Mouse (Mus musculus): Measurements from ENCODE around the gene Ccdc84. TPM values are rescaled to one million over a fixed set of nuclear protein-coding genes. Genes with fewer than 3 reads are reported as not detected.
"Not testable (repeated sequence)": the region's sequence is repeated elsewhere in the genome, so short reads cannot be mapped to it uniquely, and the experiment has no call there.

Gene Ccdc84
- polyA plus RNA-seq, 1 experiment from 2014 or later = 24.5 TPM

- Histone ChIP-seq H3K27ac (ENCODE audit: low read length) (no peak overlapping the region), H3K36me3 (ENCODE audit: insufficient read depth, low read length) (no peaks in the 10 kb centered on the region), H3K9me3 (ENCODE audit: low read length) (no peaks in the 10 kb centered on the region), H3K4me2 (replicated peaks; ENCODE audit: low read depth, low read length) (no peak overlapping the region), H3K4me1 (ENCODE audit: insufficient read depth, low read depth, low read length) (peaks cover 8% of the 10 kb centered on the region; the same call in 1 of the 2 replicates), H3K27me3 (replicated peaks; ENCODE audit: insufficient read depth, low read length) (no peaks in the 10 kb centered on the region), H3K4me3 (ENCODE audit: low read depth, low read length) (no peak overlapping the region), H3K9ac (replicated peaks; ENCODE audit: low read depth) (no peak overlapping the region)
- 61% methylated on average over 5 of the region's 5 CpGs for WGBS
- DNase-seq (ENCODE audit: low spot score) (no peak), ATAC-seq (no peak)
- TF ChIP-seq EP300 (IDR thresholded peaks at IDR 0.05) = no peak
- no peak for TF ChIP-seq CTCF (IDR thresholded peaks at IDR 0.05)
Measured at GRCm38 (mm10) chr9:44420280-44420898, 2.0 kb upstream of the Ccdc84 start.

- DNase-seq (ENCODE audit: low spot score) = not testable (repeated sequence)
- 91% methylated on average over 9 of the region's 9 CpGs for WGBS
Measured at GRCm38 (mm10) chr9:44419730-44420129, 1.4 kb upstream of the Ccdc84 start.

GRCm38 (mm10) chr9:44417892-44418363 is 441 bp downstream of the Ccdc84 start:
- H3K36me3 ChIP-seq (ENCODE audit: insufficient read depth, low read length) = no peaks in the 10 kb centered on the region; the same call in 1 of the 2 replicates
- WGBS = under 1% methylated on average over 38 of the region's 38 CpGs
- peak overlapping the region; percentile 87 for H3K4me2 ChIP-seq (replicated peaks; ENCODE audit: low read depth, low read length)
- peaks cover 8% of the 10 kb centered on the region; the same call in 1 of the 2 replicates for H3K4me1 ChIP-seq (ENCODE audit: insufficient read depth, low read depth, low read length)
- H3K9ac ChIP-seq (replicated peaks; ENCODE audit: low read depth) = peak overlapping the region; percentile 53
- H3K27me3 ChIP-seq (replicated peaks; ENCODE audit: insufficient read depth, low read length) = no peaks in the 10 kb centered on the region
- peak overlapping the region; percentile 78 for H3K27ac ChIP-seq (ENCODE audit: low read length)
- peak; percentile 99 for ATAC-seq
- TF ChIP-seq CTCF (IDR thresholded peaks at IDR 0.05) = peak; percentile 86
- TF ChIP-seq EP300 (IDR thresholded peaks at IDR 0.05) = no peak
- H3K4me3 ChIP-seq (ENCODE audit: low read depth, low read length) = peak overlapping the region; percentile 77
- H3K9me3 ChIP-seq (ENCODE audit: low read length) = no peaks in the 10 kb centered on the region
- peak; percentile 96 for DNase-seq (ENCODE audit: low spot score)

More at GRCm38 (mm10) chr9:44419730-44420129, 1.4 kb upstream of the Ccdc84 start:
- ATAC-seq; H3K4me3 ChIP-seq (ENCODE audit: low read depth, low read length); H3K27ac ChIP-seq (ENCODE audit: low read length); H3K27me3 ChIP-seq (replicated peaks; ENCODE audit: insufficient read depth, low read length); H3K36me3 ChIP-seq (ENCODE audit: insufficient read depth, low read length); H3K4me1 ChIP-seq (ENCODE audit: insufficient read depth, low read depth, low read length); H3K9ac ChIP-seq (replicated peaks; ENCODE audit: low read depth); H3K9me3 ChIP-seq (ENCODE audit: low read length); H3K4me2 ChIP-seq (replicated peaks; ENCODE audit: low read depth, low read length): not testable (repeated sequence)

GRCm38 (mm10) chr9:44417156-44417891 is 1.0 kb downstream of the Ccdc84 start:
- Histone ChIP-seq H3K9me3 (ENCODE audit: low read length) (no peaks in the 10 kb centered on the region), H3K4me2 (replicated peaks; ENCODE audit: low read depth, low read length) (peak overlapping the region; percentile 87), H3K27me3 (replicated peaks; ENCODE audit: insufficient read depth, low read length) (no peaks in the 10 kb centered on the region), H3K9ac (replicated peaks; ENCODE audit: low read depth) (peak overlapping the region; percentile 53), H3K27ac (ENCODE audit: low read length) (peak overlapping the region; percentile 78), H3K4me1 (ENCODE audit: insufficient read depth, low read depth, low read length) (peaks cover 8% of the 10 kb centered on the region; the same call in 1 of the 2 replicates), H3K4me3 (ENCODE audit: low read depth, low read length) (peak overlapping the region; percentile 77), H3K36me3 (ENCODE audit: insufficient read depth, low read length) (no peaks in the 10 kb centered on the region; the same call in 1 of the 2 replicates)
- no peak for TF ChIP-seq CTCF (IDR thresholded peaks at IDR 0.05)
- TF ChIP-seq EP300 (IDR thresholded peaks at IDR 0.05) = no peak
- DNase-seq (ENCODE audit: low spot score) (no peak), ATAC-seq (peak; percentile 68)
- 7% methylated on average over 26 of the region's 26 CpGs for WGBS

GRCm38 (mm10) chr9:44412781-44413180 is 5.6 kb downstream of the Ccdc84 start:
- peaks cover 7% of the 10 kb centered on the region; the same call in 1 of the 2 replicates for H3K4me1 ChIP-seq (ENCODE audit: insufficient read depth, low read depth, low read length)
- TF ChIP-seq EP300 (IDR thresholded peaks at IDR 0.05) = no peak
- no peak for TF ChIP-seq CTCF (IDR thresholded peaks at IDR 0.05)
- ATAC-seq (no peak), DNase-seq (ENCODE audit: low spot score) (no peak)
- H3K27ac ChIP-seq (ENCODE audit: low read length) = no peak overlapping the region
- H3K4me2 ChIP-seq (replicated peaks; ENCODE audit: low read depth, low read length) = no peak overlapping the region
- no peaks in the 10 kb centered on the region for H3K9me3 ChIP-seq (ENCODE audit: low read length)
- H3K36me3 ChIP-seq (ENCODE audit: insufficient read depth, low read length) = peaks cover 16% of the 10 kb centered on the region
- no peaks in the 10 kb centered on the region for H3K27me3 ChIP-seq (replicated peaks; ENCODE audit: insufficient read depth, low read length)
- H3K9ac ChIP-seq (replicated peaks; ENCODE audit: low read depth) = no peak overlapping the region
- no peak overlapping the region for H3K4me3 ChIP-seq (ENCODE audit: low read depth, low read length)
- 55% methylated on average over 2 of the region's 2 CpGs for WGBS

GRCm38 (mm10) chr9:44412306-44412705 is 6.1 kb downstream of the Ccdc84 start:
- 73% methylated on average over 4 of the region's 4 CpGs for whole genome bisulfite sequencing
- no peak overlapping the region for H3K4me2 ChIP-seq (replicated peaks; ENCODE audit: low read depth, low read length)
- peaks cover 7% of the 10 kb centered on the region; the same call in 1 of the 2 replicates for H3K4me1 ChIP-seq (ENCODE audit: insufficient read depth, low read depth, low read length)
- DNase-seq (ENCODE audit: low spot score) = no peak
- no peaks in the 10 kb centered on the region for H3K9me3 ChIP-seq (ENCODE audit: low read length)
- no peak overlapping the region for H3K4me3 ChIP-seq (ENCODE audit: low read depth, low read length)
- no peaks in the 10 kb centered on the region for H3K27me3 ChIP-seq (replicated peaks; ENCODE audit: insufficient read depth, low read length)
- no peak overlapping the region for H3K27ac ChIP-seq (ENCODE audit: low read length)
- TF ChIP-seq EP300 (IDR thresholded peaks at IDR 0.05) = no peak
- H3K9ac ChIP-seq (replicated peaks; ENCODE audit: low read depth) = no peak overlapping the region
- ATAC-seq = no peak
- H3K36me3 ChIP-seq (ENCODE audit: insufficient read depth, low read length) = peaks cover 16% of the 10 kb centered on the region

All from lung, postnatal 0 days (tissue).